Mouse (Mus musculus): Measurements from ENCODE around the gene Mtif2. TPM values are rescaled to one million over a fixed set of nuclear protein-coding genes. Genes with fewer than 3 reads are reported as not detected.

Mtif2 gene
- total RNA-seq, 2 experiments from 2014 or later = 28.3 to 31.5 TPM

DNA sequence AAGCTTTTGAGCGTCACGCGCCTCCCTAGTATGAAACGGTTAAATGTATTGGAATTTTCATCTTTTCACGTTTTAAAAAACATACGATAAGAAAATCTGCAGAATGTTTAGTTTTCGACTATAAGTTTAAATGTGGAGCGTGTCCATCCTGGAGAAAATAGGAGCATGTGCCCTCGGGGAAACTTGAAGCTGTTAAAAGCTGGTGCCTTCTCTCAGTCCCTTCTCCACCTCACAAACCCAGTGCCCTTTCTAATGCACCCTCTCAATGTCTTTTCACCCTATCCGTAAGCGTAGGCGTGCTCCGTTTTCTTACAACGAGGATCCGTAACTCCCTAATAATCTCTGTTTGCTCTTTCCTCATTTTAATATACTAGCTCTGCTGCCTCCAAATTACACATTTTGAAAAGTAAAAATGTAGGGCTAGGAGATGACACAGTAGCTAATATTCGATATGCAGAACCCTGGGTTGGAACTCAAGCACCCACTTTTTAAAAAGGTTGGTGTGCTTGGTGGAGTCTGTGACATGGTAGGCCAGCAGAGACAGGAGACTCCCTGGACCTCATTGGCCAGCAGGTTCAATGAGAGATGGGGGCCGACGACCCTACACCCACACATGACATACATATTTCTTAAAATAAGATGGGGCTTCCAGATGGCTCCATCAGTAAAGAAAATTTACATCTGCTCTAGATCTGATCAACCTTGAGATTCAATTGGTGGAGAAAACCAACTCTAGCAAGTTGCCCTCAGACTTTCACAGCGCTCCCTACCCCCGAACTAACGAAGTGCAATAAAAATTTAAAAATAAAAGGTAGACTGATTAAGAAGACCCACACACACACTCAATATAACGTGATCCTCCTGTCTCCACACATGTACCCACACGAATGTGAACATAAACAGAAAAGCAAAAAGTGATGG, 22.6 kb downstream of the Mtif2 start:
- DNase-seq (ENCODE audit: low spot score in 2 of 2) = no peak

DNA sequence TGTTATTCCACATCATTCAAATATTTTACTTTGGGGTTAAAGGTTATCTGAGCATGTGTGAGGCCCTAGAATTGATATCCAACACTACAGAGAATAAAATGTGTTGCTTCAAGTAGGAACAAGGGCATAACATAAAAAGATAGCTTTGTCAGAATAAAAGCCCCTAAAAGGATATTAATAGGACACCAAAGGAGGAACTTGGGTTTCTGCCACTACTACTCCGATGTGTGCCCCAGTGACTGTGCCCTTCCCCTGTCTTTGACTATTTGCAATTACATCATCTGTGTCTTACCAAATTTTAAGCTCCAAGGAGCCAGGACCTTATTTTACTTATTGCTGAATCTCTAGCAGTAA, 23.2 kb downstream of the Mtif2 start:
- no peak for DNase-seq (ENCODE audit: low spot score in 2 of 2)

DNA sequence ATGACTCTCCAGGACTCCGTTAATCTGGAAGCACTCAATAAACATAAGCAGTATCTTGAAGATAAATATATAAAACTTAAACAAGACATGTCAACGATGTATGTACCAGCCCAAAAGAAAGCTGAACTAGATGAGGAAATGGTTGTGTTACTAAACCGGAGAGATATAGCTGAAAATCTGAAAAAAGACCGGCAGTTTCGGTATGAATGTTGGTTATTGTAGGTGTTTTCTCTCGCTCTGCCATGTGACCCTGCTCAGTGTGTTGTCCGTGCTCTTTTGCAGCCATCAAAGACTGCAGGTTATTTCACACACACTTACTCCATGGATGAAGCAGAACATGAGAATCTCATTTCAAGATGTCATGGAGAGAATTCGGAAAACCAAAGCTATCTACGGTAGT, 34.2 kb downstream of the Mtif2 start:
- no peak for DNase-seq (ENCODE audit: low spot score in 2 of 2)

DNA sequence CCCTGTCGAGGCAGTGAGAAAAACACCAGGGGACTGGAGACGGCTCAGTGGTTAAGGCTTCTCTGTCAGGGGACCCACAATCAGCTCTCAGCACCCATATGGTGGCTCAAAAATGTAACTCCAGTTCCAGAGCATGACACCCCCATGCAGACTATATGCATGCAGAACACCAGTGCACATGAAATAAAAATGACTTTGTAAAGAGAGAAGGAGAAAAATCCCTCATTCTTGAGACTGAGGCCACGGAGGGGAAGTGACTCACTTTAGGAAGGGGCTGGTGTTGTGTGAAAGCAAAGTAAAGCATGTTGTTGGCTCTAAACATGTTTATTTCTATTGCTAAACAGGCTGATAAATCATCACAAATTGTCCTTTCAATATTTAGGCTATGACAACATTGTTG, 34.8 kb downstream of the Mtif2 start:
- DNase-seq (ENCODE audit: low spot score in 2 of 2) = no peak

DNA sequence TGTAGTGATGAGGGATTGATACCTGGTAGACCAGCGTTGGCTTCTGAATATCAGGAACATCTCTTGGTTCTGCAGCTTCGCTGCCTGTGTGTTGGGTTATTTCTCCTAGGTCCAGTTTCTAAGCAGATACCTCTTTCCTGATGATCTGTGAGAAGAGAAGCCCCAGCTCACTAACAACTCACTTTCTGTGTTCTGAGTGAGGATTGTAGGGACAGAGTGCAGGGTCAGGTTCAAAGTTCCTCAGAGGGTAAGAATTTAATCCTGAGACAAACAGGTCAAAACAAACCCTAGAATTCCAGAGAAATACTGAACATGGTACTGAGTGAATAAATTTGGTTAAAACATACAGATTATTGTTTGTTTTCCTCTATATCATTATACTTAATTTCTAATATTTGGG, 37.2 kb downstream of the Mtif2 start:
- no peak for DNase-seq (ENCODE audit: low spot score in 2 of 2)

DNA sequence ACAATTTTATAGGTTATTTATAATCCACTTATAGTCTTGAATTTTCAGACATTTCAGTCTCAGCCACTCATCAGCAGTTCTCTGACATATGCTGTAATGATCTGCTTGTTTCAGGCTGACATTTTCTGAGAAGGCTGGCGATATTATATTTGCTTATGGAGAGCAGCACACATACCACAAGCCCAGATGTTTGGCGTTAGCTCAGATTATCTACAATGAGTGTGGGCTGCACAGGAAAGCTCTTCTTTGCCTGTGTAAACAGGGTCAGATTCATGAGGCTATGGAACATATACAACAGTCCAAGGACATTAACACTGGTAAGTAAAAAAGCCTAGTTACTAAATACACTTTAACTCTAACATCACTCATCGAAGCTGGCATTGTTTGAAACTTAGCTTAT, 45.3 kb downstream of the Mtif2 start:
- DNase-seq (ENCODE audit: low spot score in 2 of 2) = no peak

DNA sequence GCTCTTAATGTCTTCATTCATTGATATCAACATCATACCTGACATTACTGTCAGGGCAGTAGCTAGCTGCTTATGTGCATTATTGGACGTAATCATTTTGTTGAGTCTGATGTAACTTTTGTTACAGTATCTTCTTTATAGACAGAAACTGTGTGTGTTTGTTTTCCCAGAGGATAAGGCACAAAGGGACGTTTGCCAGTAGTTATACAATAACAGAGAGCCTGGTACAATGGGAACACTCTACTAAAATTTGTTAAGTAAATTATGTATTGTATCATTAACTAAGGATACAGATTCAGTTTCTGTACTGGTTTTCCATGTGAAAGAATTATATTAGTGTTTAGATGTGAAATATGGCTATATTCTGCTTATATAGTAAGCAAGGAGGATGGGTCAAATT, 46.4 kb downstream of the Mtif2 start:
- no peak for DNase-seq (ENCODE audit: low spot score in 2 of 2)

DNA sequence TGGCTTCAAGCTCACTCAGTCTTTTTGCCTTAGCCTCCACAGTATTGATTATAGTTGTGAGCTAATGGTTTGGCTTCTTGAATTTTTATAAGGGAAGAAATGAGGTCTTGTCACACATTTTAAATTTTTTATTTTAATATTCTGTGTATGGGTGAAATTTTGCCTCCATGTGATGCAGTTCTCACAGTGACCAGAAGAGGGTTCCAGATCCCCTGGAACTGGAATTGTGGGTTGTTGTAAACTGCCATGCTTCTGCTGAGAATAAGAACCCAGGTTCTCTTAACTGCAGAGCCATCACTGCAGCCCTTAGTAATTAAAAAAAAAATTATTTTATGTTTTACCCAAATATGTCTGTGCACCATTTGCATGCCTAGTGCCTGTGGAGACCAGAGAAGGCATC, 53.4 kb downstream of the Mtif2 start:
- DNase-seq (ENCODE audit: low spot score in 2 of 2) = no peak

Other genes starting within 250 kb of the Mtif2 start
- gene Ccdc88a, start 152.8 kb upstream of the Mtif2 start, total RNA-seq (2021) = 10 to 100 TPM; 54.1 to 55.5 TPM
- gene Prorsd1, start 11.4 kb upstream of the Mtif2 start, total RNA-seq (2021) = 1 to 10 TPM; 2.6 to 3.8 TPM
- under 1 TPM; 0.16 to 0.23 TPM for gene Clhc1, start 21.5 kb downstream of the Mtif2 start, total RNA-seq (2021)
- gene Rps27a, start 21.7 kb downstream of the Mtif2 start, total RNA-seq (2021) = 100 to 1,000 TPM; 479 to 533 TPM
- 100 to 1,000 TPM; 690 to 719 TPM for gene Rtn4, start 166.5 kb downstream of the Mtif2 start, total RNA-seq (2021)

All from left cerebral cortex, adult 18-20 months (tissue).